Mouse (Mus musculus): ENCODE measurements around the gene Enkd1. TPM values are rescaled to one million over a fixed set of nuclear protein-coding genes. Genes with fewer than 3 reads are reported as not detected.

The Enkd1 gene
- total RNA-seq (2012; rRNA removed) (22.0 TPM in 2 replicates), polyA plus RNA-seq (2012; ENCODE audit: insufficient read depth in 1 of 2, insufficient read length in 2 of 2, low read depth in 1 of 2, low replicate concordance in 2 of 2, missing spikeins in 1 of 2) (10 to 100 TPM in 1 of 2 experiments, not detected in 1; 42.6 TPM)

DNA sequence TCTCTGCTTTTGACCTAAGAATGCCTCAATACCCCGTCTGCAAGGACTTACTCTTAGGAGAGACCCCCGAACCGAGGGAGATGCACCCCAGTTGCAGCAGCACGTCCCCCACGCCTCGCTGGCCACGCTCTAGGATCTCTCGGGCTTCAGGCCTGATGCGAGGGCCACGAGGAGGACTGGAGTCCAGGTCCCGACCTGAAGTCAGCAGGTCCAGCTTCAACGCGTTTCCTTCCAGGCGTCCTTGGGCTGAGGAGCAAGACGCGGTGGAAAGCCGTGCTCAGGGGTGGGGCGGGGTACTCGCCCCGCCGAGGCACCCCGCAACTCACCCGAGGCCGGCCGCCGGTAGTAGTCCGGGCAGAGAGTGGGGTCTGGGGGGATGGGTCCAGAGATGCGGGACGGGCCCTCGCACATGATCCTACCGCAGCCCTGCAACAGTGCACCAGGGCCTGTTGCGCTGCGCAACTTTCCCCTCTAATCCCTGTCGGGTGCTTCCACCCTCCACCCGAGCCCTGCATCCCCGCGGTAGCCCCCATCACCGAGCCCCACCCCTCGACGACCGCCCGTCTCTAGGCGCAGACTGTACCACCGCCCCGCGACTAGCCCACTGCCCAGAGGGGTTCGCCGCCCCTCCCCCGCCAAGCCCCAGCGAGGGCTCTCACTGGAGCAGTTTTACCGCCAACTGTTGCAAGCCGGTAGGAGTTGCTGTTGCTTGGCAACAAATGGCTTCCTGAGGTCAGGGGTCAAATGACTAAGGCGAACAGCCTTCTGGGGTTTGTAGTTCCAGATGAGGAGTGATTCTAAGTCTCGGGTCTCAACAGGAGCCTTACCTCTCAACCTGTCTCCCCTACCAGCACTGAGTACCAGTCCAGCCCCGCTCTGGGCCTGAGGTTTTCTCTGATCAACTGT is at the start of gene Enkd1, which contains the start of gene 4933405L10Rik:
Gene Enkd1, minus strand, starts transcription at position 713 of the 906 bp plus-strand sequence.
Gene 4933405L10Rik, plus strand, starts transcription at position 158 of the 906 bp plus-strand sequence.
- peak within 1 kb of the TSS; percentile 11 for H3K27ac ChIP-seq (ENCODE audit: control insufficient read depth, low read depth, low read length)
- TF ChIP-seq CHD1 (IDR thresholded peaks at IDR 0.05; ENCODE audit: low read depth, low read length), result no peak
- peak; percentile 97 for TF ChIP-seq KAT2A (conservative IDR thresholded peaks at IDR 0.05; ENCODE audit: low read depth, low read length)
- no peak for TF ChIP-seq MAFK (IDR thresholded peaks at IDR 0.05; ENCODE audit: borderline replicate concordance, low read depth, low read length)
- no peak; the same call in 1 of the 2 replicates for TF ChIP-seq NELFE (IDR thresholded peaks at IDR 0.05; ENCODE audit: low read depth, low read length)
- TF ChIP-seq MYC (IDR thresholded peaks at IDR 0.05; ENCODE audit: low read depth, low read length), result no peak
- no peak for TF ChIP-seq CTCF (IDR thresholded peaks at IDR 0.05 in 2 of 3, conservative IDR thresholded peaks at IDR 0.05 in 1 of 3; ENCODE audit: control insufficient read depth in 1 of 3, insufficient read depth in 1 of 3, low read depth in 2 of 3, low read length in 3 of 3, poor library complexity in 1 of 3, severe bottlenecking in 1 of 3)
- TF ChIP-seq SIN3A (IDR thresholded peaks at IDR 0.05; ENCODE audit: low read length), result peak; percentile 99
- TF ChIP-seq E2F4 (IDR thresholded peaks at IDR 0.05; ENCODE audit: borderline replicate concordance, low read depth, low read length), result peak; percentile 97
- peak; percentile 99 for TF ChIP-seq HCFC1 (IDR thresholded peaks at IDR 0.05; ENCODE audit: low read depth, low read length)
- TF ChIP-seq MXI1 (IDR thresholded peaks at IDR 0.05; ENCODE audit: low read depth, low read length), result peak; percentile 77
- TF ChIP-seq ETS1 (IDR thresholded peaks at IDR 0.05; ENCODE audit: low read depth, low read length), result 0 out of 2 replicates have a peak, but pooled peaks have one; percentile 6
- TF ChIP-seq MYB (IDR thresholded peaks at IDR 0.05; ENCODE audit: low read depth, low read length), result peak; percentile 43; the same call in 1 of the 2 replicates
- peak; percentile 91 for TF ChIP-seq CHD2 (IDR thresholded peaks at IDR 0.05; ENCODE audit: low read length)
- TF ChIP-seq POLR2A (IDR thresholded peaks at IDR 0.05; ENCODE audit: control insufficient read depth in 1 of 2, insufficient read depth in 1 of 2, low read depth in 1 of 2, low read length in 2 of 2, poor library complexity in 1 of 2), result peak; percentile 61 to 62; a peak in 3 of 4 replicates
- TF ChIP-seq NRF1 (IDR thresholded peaks at IDR 0.05; ENCODE audit: insufficient read depth, low read depth, low read length, poor library complexity, severe bottlenecking), result peak; percentile 20; the same call in 1 of the 2 replicates
- TF ChIP-seq JUND (IDR thresholded peaks at IDR 0.05; ENCODE audit: low read depth, low read length), result no peak
- TF ChIP-seq TAL1 (IDR thresholded peaks at IDR 0.05; ENCODE audit: low read length), result no peak
- TF ChIP-seq USF1 (IDR thresholded peaks at IDR 0.05; ENCODE audit: low read depth, low read length), result peak; percentile 69
- 0 out of 2 replicates have a peak, but pooled peaks have one; percentile 40 for TF ChIP-seq TBP (IDR thresholded peaks at IDR 0.05; ENCODE audit: low read depth, low read length)
- peak; percentile 79 for TF ChIP-seq ELF1 (IDR thresholded peaks at IDR 0.05; ENCODE audit: low read depth, low read length)
- TF ChIP-seq MAX (IDR thresholded peaks at IDR 0.05; ENCODE audit: low read length), result peak; percentile 46; the same call in 1 of the 2 replicates
- H3K36me3 ChIP-seq (ENCODE audit: control insufficient read depth in 1 of 2, insufficient read depth in 2 of 2, low read length in 2 of 2), result peaks cover 0 to 11% of the 10 kb centered on the region in 2 experiments; a peak in 2 of 4 replicates
- H3K27me3 ChIP-seq (ENCODE audit: control insufficient read depth in 1 of 2, insufficient read depth in 2 of 2, low read length in 2 of 2), result no peaks in the 10 kb centered on the region
- peak within 1 kb of the TSS; percentile 90 for H3K9ac ChIP-seq (ENCODE audit: control insufficient read depth, low read depth, low read length, poor library complexity, severe bottlenecking)
- peak within 1 kb of the TSS; percentile 68 to 93 for H3K4me3 ChIP-seq (ENCODE audit: control insufficient read depth in 1 of 2, insufficient read depth in 1 of 2, low read depth in 2 of 2, low read length in 2 of 2)
- peaks cover 14% of the 10 kb centered on the region for H3K79me2 ChIP-seq (ENCODE audit: control insufficient read depth, insufficient read depth, low read length, poor library complexity)
- peak; percentile 94 for DNase-seq (ENCODE audit: low read depth, low spot score)
- peaks cover 5 to 13% of the 10 kb centered on the region in 2 experiments; a peak in 3 of 4 replicates for H3K4me1 ChIP-seq (ENCODE audit: control insufficient read depth in 1 of 2, insufficient read depth in 2 of 2, low read length in 2 of 2)
- H3K9me3 ChIP-seq (replicated peaks; ENCODE audit: insufficient read depth, low read length), result no peaks in the 10 kb centered on the region

Measured in MEL (cell line).